16 mouse cellular contexts compared by ENCODE assay signal in genomic region chr6:28987386-28987785, GRCm38 (mm10).
"Had no signal": no experiment of that assay in that cellular context is flagged by ENCODE, and none has a peak within 500 bp of the region (broad histone marks: within the 10 kb centered on the region; RNA-seq: fewer than 3 reads in every experiment).

No protein-coding gene starts in this region.

- H3K4me1 ChIP-seq: liver, embryonic 12.5 days; liver, embryonic 15.5 days; lung, embryonic 15.5 days had no signal

- ATAC-seq: liver, embryonic 12.5 days had no signal

- H3K9me3 ChIP-seq: limb, embryonic 10.5 days; liver, embryonic 12.5 days; liver, embryonic 15.5 days; lung, embryonic 15.5 days had no signal

- H3K4me2 ChIP-seq: limb, embryonic 13.5 days; liver, embryonic 12.5 days; liver, embryonic 15.5 days; lung, embryonic 15.5 days; midbrain, embryonic 11.5 days had no signal

- DNase-seq: kidney, adult 9 months; kidney, postnatal 14 days; kidney, postnatal 4 days; liver; lung, adult 18-20 months; lung, postnatal 10 days; lung, postnatal 36 days; thymus, adult 18-20 months; thymus, postnatal 36 days had no signal

- H3K4me3 ChIP-seq: limb, embryonic 10.5 days; limb, embryonic 13.5 days; liver, embryonic 12.5 days; liver, embryonic 15.5 days; lung, embryonic 15.5 days; megakaryocyte, embryonic 14.5 days had no signal

- H3K27ac ChIP-seq: limb, embryonic 10.5 days; limb, embryonic 13.5 days; liver, embryonic 12.5 days; liver, embryonic 15.5 days; lung, embryonic 15.5 days had no signal

- H3K9ac ChIP-seq: limb, embryonic 13.5 days; liver, embryonic 12.5 days; liver, embryonic 15.5 days; lung, embryonic 15.5 days had no signal

- H3K36me3 ChIP-seq: limb, embryonic 10.5 days; limb, embryonic 13.5 days; liver, embryonic 12.5 days; liver, embryonic 15.5 days; lung, embryonic 15.5 days had no signal
